Mouse (Mus musculus): ENCODE data around the gene Caml. TPM values are rescaled to one million over a fixed set of nuclear protein-coding genes. Genes with fewer than 3 reads are reported as not detected.
A peak's percentile ranks its signal among the peaks of the same experiment; 100 is the strongest.

The Caml gene
- polyA plus RNA-seq, 1 experiment = 8.5 TPM

GRCm38 (mm10) chr13:55601611-55602010, 21.2 kb upstream of the Caml start:
- TF ChIP-seq CTCF (IDR thresholded peaks at IDR 0.05; ENCODE audit: extremely low read depth, insufficient read depth, insufficient read length, insufficient replicate concordance) = peak; percentile 82; the same call in 1 of the 2 replicates
- no peak for TF ChIP-seq POLR2A (IDR thresholded peaks at IDR 0.05; ENCODE audit: low read depth, low read length)
- Histone ChIP-seq H3K4me3 (ENCODE audit: extremely low read depth, insufficient read depth, insufficient read length) (no peak overlapping the region), H3K36me3 (ENCODE audit: control insufficient read depth, insufficient read depth, low read length) (peaks cover 13% of the 10 kb centered on the region), H3K4me1 (ENCODE audit: control insufficient read depth, insufficient read depth, insufficient read length) (peaks cover 5% of the 10 kb centered on the region; the same call in 1 of the 2 replicates), H3K27me3 (ENCODE audit: control insufficient read depth, insufficient read depth, low read length) (no peaks in the 10 kb centered on the region), H3K27ac (ENCODE audit: insufficient read depth, low read length) (no peak overlapping the region)
- WGBS = 3% methylated on average over 3 of the region's 3 CpGs
- DNase-seq (ENCODE audit: low read depth in 1 of 2, low spot score in 2 of 2) = peak in 1 of 2 experiments; percentile 78

- no peak for DNase-seq (ENCODE audit: low read depth in 1 of 2, low spot score in 2 of 2)
- TF ChIP-seq POLR2A (IDR thresholded peaks at IDR 0.05; ENCODE audit: low read depth, low read length) (no peak), CTCF (IDR thresholded peaks at IDR 0.05; ENCODE audit: extremely low read depth, insufficient read depth, insufficient read length, insufficient replicate concordance) (no peak)
- 90% methylated on average over 3 of the region's 3 CpGs for WGBS
- Histone ChIP-seq H3K36me3 (ENCODE audit: control insufficient read depth, insufficient read depth, low read length) (peaks cover 22% of the 10 kb centered on the region), H3K27ac (ENCODE audit: insufficient read depth, low read length) (no peak overlapping the region), H3K27me3 (ENCODE audit: control insufficient read depth, insufficient read depth, low read length) (no peaks in the 10 kb centered on the region), H3K4me1 (ENCODE audit: control insufficient read depth, insufficient read depth, insufficient read length) (peaks cover 1% of the 10 kb centered on the region; the same call in 1 of the 2 replicates), H3K4me3 (ENCODE audit: extremely low read depth, insufficient read depth, insufficient read length) (no peak overlapping the region)
Observed at GRCm38 (mm10) chr13:55604606-55605005, 18.2 kb upstream of the Caml start.

GRCm38 (mm10) chr13:55606899-55607623, 15.7 kb upstream of the Caml start:
- Histone ChIP-seq H3K4me1 (ENCODE audit: control insufficient read depth, insufficient read depth, insufficient read length) (no peaks in the 10 kb centered on the region), H3K27me3 (ENCODE audit: control insufficient read depth, insufficient read depth, low read length) (no peaks in the 10 kb centered on the region), H3K27ac (ENCODE audit: insufficient read depth, low read length) (no peak overlapping the region), H3K4me3 (ENCODE audit: extremely low read depth, insufficient read depth, insufficient read length) (no peak overlapping the region), H3K36me3 (ENCODE audit: control insufficient read depth, insufficient read depth, low read length) (peaks cover 28% of the 10 kb centered on the region)
- no peak for DNase-seq (ENCODE audit: low read depth in 1 of 2, low spot score in 2 of 2)
- TF ChIP-seq CTCF (IDR thresholded peaks at IDR 0.05; ENCODE audit: extremely low read depth, insufficient read depth, insufficient read length, insufficient replicate concordance) (no peak), POLR2A (IDR thresholded peaks at IDR 0.05; ENCODE audit: low read depth, low read length) (no peak)
- WGBS = 86% methylated on average over 10 of the region's 10 CpGs

GRCm38 (mm10) chr13:55607624-55608006, 15.2 kb upstream of the Caml start:
- DNase-seq (ENCODE audit: low read depth in 1 of 2, low spot score in 2 of 2) = no peak

GRCm38 (mm10) chr13:55611996-55612395, 10.8 kb upstream of the Caml start:
- Histone ChIP-seq H3K4me1 (ENCODE audit: control insufficient read depth, insufficient read depth, insufficient read length) (no peaks in the 10 kb centered on the region), H3K36me3 (ENCODE audit: control insufficient read depth, insufficient read depth, low read length) (peaks cover 20% of the 10 kb centered on the region), H3K27ac (ENCODE audit: insufficient read depth, low read length) (no peak overlapping the region), H3K27me3 (ENCODE audit: control insufficient read depth, insufficient read depth, low read length) (no peaks in the 10 kb centered on the region), H3K4me3 (ENCODE audit: extremely low read depth, insufficient read depth, insufficient read length) (no peak overlapping the region)
- no peak for TF ChIP-seq CTCF (IDR thresholded peaks at IDR 0.05; ENCODE audit: extremely low read depth, insufficient read depth, insufficient read length, insufficient replicate concordance)
- DNase-seq (ENCODE audit: low read depth in 1 of 2, low spot score in 2 of 2) = no peak
- WGBS = 91% methylated on average over 7 of the region's 7 CpGs

More at GRCm38 (mm10) chr13:55607624-55608006, 15.2 kb upstream of the Caml start:
- TF ChIP-seq CTCF (IDR thresholded peaks at IDR 0.05; ENCODE audit: extremely low read depth, insufficient read depth, insufficient read length, insufficient replicate concordance) (no peak), POLR2A (IDR thresholded peaks at IDR 0.05; ENCODE audit: low read depth, low read length) (no peak)
- H3K27me3 ChIP-seq (ENCODE audit: control insufficient read depth, insufficient read depth, low read length) = no peaks in the 10 kb centered on the region
- no peak overlapping the region for H3K4me3 ChIP-seq (ENCODE audit: extremely low read depth, insufficient read depth, insufficient read length)
- H3K27ac ChIP-seq (ENCODE audit: insufficient read depth, low read length) = no peak overlapping the region
- 94% methylated on average over 2 of the region's 2 CpGs for WGBS
- peaks cover 28% of the 10 kb centered on the region for H3K36me3 ChIP-seq (ENCODE audit: control insufficient read depth, insufficient read depth, low read length)
- no peaks in the 10 kb centered on the region for H3K4me1 ChIP-seq (ENCODE audit: control insufficient read depth, insufficient read depth, insufficient read length)

- Histone ChIP-seq H3K27ac (ENCODE audit: insufficient read depth, low read length) (no peak overlapping the region), H3K4me3 (ENCODE audit: extremely low read depth, insufficient read depth, insufficient read length) (no peak overlapping the region), H3K4me1 (ENCODE audit: control insufficient read depth, insufficient read depth, insufficient read length) (no peaks in the 10 kb centered on the region), H3K27me3 (ENCODE audit: control insufficient read depth, insufficient read depth, low read length) (no peaks in the 10 kb centered on the region), H3K36me3 (ENCODE audit: control insufficient read depth, insufficient read depth, low read length) (peaks cover 10% of the 10 kb centered on the region)
- 77% methylated on average over 5 of the region's 5 CpGs for WGBS
- no peak for DNase-seq (ENCODE audit: low read depth in 1 of 2, low spot score in 2 of 2)
- no peak for TF ChIP-seq POLR2A (IDR thresholded peaks at IDR 0.05; ENCODE audit: low read depth, low read length)
- no peak for TF ChIP-seq CTCF (IDR thresholded peaks at IDR 0.05; ENCODE audit: extremely low read depth, insufficient read depth, insufficient read length, insufficient replicate concordance)
Observed at GRCm38 (mm10) chr13:55613471-55613870, 9.3 kb upstream of the Caml start.

GRCm38 (mm10) chr13:55619328-55619727, 3.5 kb upstream of the Caml start:
- DNase-seq (ENCODE audit: low read depth in 1 of 2, low spot score in 2 of 2) = no peak
- Histone ChIP-seq H3K4me1 (ENCODE audit: control insufficient read depth, insufficient read depth, insufficient read length) (peaks cover 8% of the 10 kb centered on the region; the same call in 1 of the 2 replicates), H3K4me3 (ENCODE audit: extremely low read depth, insufficient read depth, insufficient read length) (no peak overlapping the region), H3K36me3 (ENCODE audit: control insufficient read depth, insufficient read depth, low read length) (no peaks in the 10 kb centered on the region), H3K27ac (ENCODE audit: insufficient read depth, low read length) (no peak overlapping the region), H3K27me3 (ENCODE audit: control insufficient read depth, insufficient read depth, low read length) (no peaks in the 10 kb centered on the region)
- 88% methylated on average over 4 of the region's 4 CpGs for WGBS
- TF ChIP-seq CTCF (IDR thresholded peaks at IDR 0.05; ENCODE audit: extremely low read depth, insufficient read depth, insufficient read length, insufficient replicate concordance) (no peak), POLR2A (IDR thresholded peaks at IDR 0.05; ENCODE audit: low read depth, low read length) (no peak)

All from spleen, adult 2 months (tissue).